Comparison of ENCODE assay signal across 11 mouse cellular contexts in the genomic region with DNA sequence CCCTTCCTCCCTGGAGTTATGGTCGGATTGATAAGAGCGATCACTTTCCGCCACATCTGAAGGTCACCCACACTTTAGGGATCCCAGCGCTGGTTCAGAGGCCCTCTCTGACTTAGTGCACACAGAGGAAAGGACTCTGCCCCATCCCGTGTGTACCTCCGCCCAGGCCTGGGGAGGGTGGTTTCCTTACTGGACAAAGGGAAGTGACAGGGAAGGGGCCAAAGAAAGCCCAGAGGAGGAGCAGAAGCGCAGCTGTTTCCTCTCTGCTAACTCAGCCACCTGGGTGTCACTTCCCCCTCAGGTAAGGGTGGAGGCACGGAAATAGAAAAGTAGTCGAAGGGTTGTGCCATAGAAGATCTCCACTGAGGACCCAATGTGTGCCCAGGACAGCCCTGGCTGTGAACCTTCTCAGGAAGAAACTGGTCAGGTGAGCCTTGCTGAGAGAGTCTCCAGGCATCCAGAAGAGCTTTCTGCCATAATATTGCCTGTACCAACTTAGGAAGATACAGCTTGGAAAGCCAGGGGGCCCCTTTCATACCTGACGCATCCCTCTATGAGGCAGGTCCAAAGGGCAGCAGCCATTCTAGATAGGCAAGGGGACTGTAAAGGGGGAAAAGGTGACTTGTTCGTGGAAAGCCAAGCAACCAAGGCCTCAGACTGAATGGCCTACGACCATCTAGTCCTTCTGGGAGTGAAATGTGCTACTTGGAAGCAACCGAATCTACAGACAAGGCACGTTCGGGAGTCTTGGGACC. TPM values are rescaled to one million over a fixed set of nuclear protein-coding genes. Genes with fewer than 3 reads are reported as not detected.
A peak's percentile ranks its signal among the peaks of the same experiment; 100 is the strongest.
DNase-seq lines count a peak whose midpoint lies in the region; ATAC-seq and TF ChIP-seq lines count a peak whose summit lies in the region.
"Had no signal": no experiment of that assay in that cellular context is flagged by ENCODE, and none has a peak within 500 bp of the region (broad histone marks: within the 10 kb centered on the region; RNA-seq: fewer than 3 reads in every experiment).

No protein-coding gene starts in this region.

- no peaks in the 10 kb centered on the region for H3K27me3 ChIP-seq in intestine, embryonic 16.5 days (replicated peaks; ENCODE audit: control insufficient read depth, insufficient read depth, low read length)
- H3K27me3 ChIP-seq: hindbrain, embryonic 12.5 days had no signal

- intact Hi-C loops in heart, postnatal 10 days (cut with DNase I) = loop anchor here (2.0 kb wide), 1 partner anchor 26 kb away; no protein-coding TSS in a partner anchor
- intact Hi-C loops in left cerebral cortex, adult 2 months (cut with DNase I) = no loop called here
- intact Hi-C loops in left cerebral cortex, postnatal 4 days (cut with DNase I) = no loop called here

- no peaks in the 10 kb centered on the region for H3K9me3 ChIP-seq in intestine, embryonic 16.5 days (ENCODE audit: control insufficient read depth, low read length)
- H3K9me3 ChIP-seq: hindbrain, embryonic 12.5 days had no signal

- H3K9ac ChIP-seq in intestine, embryonic 16.5 days (ENCODE audit: low read depth, low read length) = peak overlapping the region; percentile 56
- H3K9ac ChIP-seq: hindbrain, embryonic 12.5 days had no signal

- no peaks in the 10 kb centered on the region for H3K36me3 ChIP-seq in intestine, embryonic 16.5 days (ENCODE audit: control insufficient read depth, insufficient read depth, low read length)
- H3K36me3 ChIP-seq: hindbrain, embryonic 12.5 days had no signal

- peak; percentile 99 for DNase-seq in heart, adult 11 months
- DNase-seq in heart, postnatal 10 days = no peak
- peak; percentile 45 for DNase-seq in lung, postnatal 14 days
- no peak for DNase-seq in left cerebral cortex, adult 2 months (ENCODE audit: extremely low spot score in 1 of 2, low spot score in 2 of 2)
- DNase-seq in Muller cell, postnatal 12 days (ENCODE audit: inconsistent ontology term) = no peak
- DNase-seq in left cerebral cortex, postnatal 4 days = no peak
- DNase-seq: cerebellum, adult 2 months; right cerebral cortex, postnatal 4 days had no signal

- no peak for TF ChIP-seq CTCF in left cerebral cortex, adult 2 months (IDR thresholded peaks at IDR 0.05)

- WGBS in intestine, embryonic 16.5 days = 51% methylated on average over 15 of the region's 15 CpGs

- no peak overlapping the region for H3K4me3 ChIP-seq in brown adipose tissue, adult 24 weeks (ENCODE audit: insufficient read depth, low read depth, low read length)
- H3K4me3 ChIP-seq in intestine, embryonic 16.5 days (ENCODE audit: low read length) = peak overlapping the region; percentile 38
- no peak overlapping the region for H3K4me3 ChIP-seq in left cerebral cortex, adult 2 months
- H3K4me3 ChIP-seq: hindbrain, embryonic 12.5 days had no signal

- H3K27ac ChIP-seq in brown adipose tissue, adult 24 weeks (replicated peaks; ENCODE audit: low read depth, low read length) = peak overlapping the region; percentile 96
- peak overlapping the region; percentile 93 for H3K27ac ChIP-seq in intestine, embryonic 16.5 days (ENCODE audit: low read length)
- no peak overlapping the region for H3K27ac ChIP-seq in left cerebral cortex, adult 2 months
- H3K27ac ChIP-seq: hindbrain, embryonic 12.5 days had no signal

- peaks cover 72% of the 10 kb centered on the region for H3K4me1 ChIP-seq in brown adipose tissue, adult 24 weeks (ENCODE audit: control insufficient read depth, insufficient read depth, insufficient read length, low read length)
- H3K4me1 ChIP-seq in intestine, embryonic 16.5 days (ENCODE audit: control insufficient read depth, insufficient read depth, low read length) = peaks cover 76% of the 10 kb centered on the region

- peak; percentile 82 for ATAC-seq in intestine, embryonic 16.5 days

- H3K4me2 ChIP-seq in intestine, embryonic 16.5 days (ENCODE audit: low read depth, low read length) = peak overlapping the region; percentile 45
- H3K4me2 ChIP-seq: hindbrain, embryonic 12.5 days had no signal

RNA-seq across cellular contexts. Expression of a gene that starts 9.0 kb away (rescaled TPM):
- total RNA-seq in heart, postnatal 10 days (2021) = 10 to 100 TPM; 87.9 to 93.7 TPM
- 86.1 and 119 TPM in 2 replicates for polyA plus RNA-seq in brown adipose tissue, adult 24 weeks (2012; ENCODE audit: insufficient read depth, insufficient read length, missing spikeins)
- polyA plus RNA-seq in intestine, embryonic 16.5 days (2015; fragmentation: Nextera tagmentation; extraction: Ambion mirVana) = 3.0 and 3.6 TPM in 2 replicates
- 10 to 100 TPM; 30.2 to 36.8 TPM for total RNA-seq in left cerebral cortex, adult 2 months (2021)
- 10 to 100 TPM; 25.0 to 25.1 TPM for total RNA-seq in left cerebral cortex, postnatal 4 days (2021)

Comparison
In these comparisons a context has a peak if more than half of its experiments do, and no peak if none do; other contexts are left out.
1. DNase-seq: peak in heart, adult 11 months (single experiment) and lung, postnatal 14 days (single experiment); none in heart, postnatal 10 days (0 of 2), left cerebral cortex, adult 2 months (0 of 2), Muller cell, postnatal 12 days (single experiment) and left cerebral cortex, postnatal 4 days (single experiment).